Mouse (Mus musculus) hindbrain, embryonic 12.5 days (tissue): Measurements from ENCODE around the gene Oas1f. TPM values are rescaled to one million over a fixed set of nuclear protein-coding genes. Genes with fewer than 3 reads are reported as not detected.
"Not testable (repeated sequence)": the region's sequence is repeated elsewhere in the genome, so short reads cannot be mapped to it uniquely, and the experiment has no call there.

Experiments
- ATAC-seq: fragments of 200-750 bp; cut with Nextera tagmentation; 2 replicates; pipeline ENCODE4 v1.8.0; 2017; ENCODE audit warnings: moderate TSS enrichment; ENCODE audit not compliant: low FRiP score
- H3K27ac ChIP-seq: fragments of 300-500 bp; sonication (generic); 2 replicates; pipeline ENCODE4 v1.5.1; 2016; ENCODE audit warnings: mild to moderate bottlenecking
- H3K27me3 ChIP-seq: fragments of 300-500 bp; sonication (generic); 2 replicates; pipeline ENCODE4 v1.6.1; 2016; ENCODE audit warnings: mild to moderate bottlenecking
- H3K36me3 ChIP-seq: fragments of 300-500 bp; sonication (generic); 2 replicates; pipeline ENCODE4 v1.6.1; 2016; ENCODE audit warnings: mild to moderate bottlenecking
- H3K4me1 ChIP-seq: fragments of 300-500 bp; sonication (generic); 2 replicates; pipeline ENCODE4 v1.6.1; 2016
- H3K4me2 ChIP-seq: fragments of 300-500 bp; sonication (generic); replicated peaks from 2 replicates; pipeline ENCODE4 v1.6.1; 2016; ENCODE audit warnings: mild to moderate bottlenecking
- H3K4me3 ChIP-seq: fragments of 300-500 bp; sonication (generic); 2 replicates; pipeline ENCODE4 v1.5.1; 2016; ENCODE audit warnings: mild to moderate bottlenecking
- H3K9ac ChIP-seq: fragments of 300-500 bp; sonication (generic); 2 replicates; pipeline ENCODE4 v1.6.1; 2016; ENCODE audit warnings: mild to moderate bottlenecking, moderate library complexity
- H3K9me3 ChIP-seq: fragments of 300-500 bp; sonication (generic); replicated peaks from 2 replicates; pipeline ENCODE4 v1.6.1; 2016; ENCODE audit warnings: mild to moderate bottlenecking
- WGBS: fragments of 180-500 bp; shearing (Covaris S2); methylation state at CpG from one replicate; pipeline ENCODE4 v1.1.7; 2016; 5-methylcytosine and 5-hydroxymethylcytosine counted together
- polyA plus RNA-seq: library from polyadenylated mRNA; unstranded; fragments of >200 nt; fragmentation: Nextera tagmentation; extraction: Ambion mirVana; gene quantifications from 2 replicates; pipeline ENCODE4 v1.2.1, GENCODE M21; 2016

Gene Oas1f
- polyA plus RNA-seq, 1 experiment from 2014 or later, result not detected

DNA sequence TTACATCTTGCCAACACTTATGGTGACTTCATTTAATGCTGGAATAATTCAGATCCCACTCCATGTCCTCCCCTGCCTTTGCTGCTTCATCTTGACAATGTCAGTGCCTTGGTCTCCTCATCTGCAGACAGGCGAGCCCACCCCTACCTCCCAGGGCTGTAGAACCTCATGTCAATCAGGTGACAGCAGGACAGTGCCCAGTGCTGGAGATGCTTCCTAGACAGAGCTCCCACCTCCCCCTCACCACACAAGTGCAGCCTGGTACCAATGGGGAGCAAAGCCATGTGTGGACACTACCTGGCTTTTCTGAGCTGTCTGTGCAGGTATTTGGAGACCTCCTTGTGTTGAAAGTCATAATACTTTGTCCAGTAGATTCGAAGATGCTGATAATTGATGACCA, 31.6 kb downstream of the Oas1f start:
- WGBS, result 69% methylated on average over 2 of the region's 2 CpGs
- not testable (repeated sequence) for H3K36me3 ChIP-seq, ATAC-seq, H3K9me3 ChIP-seq, H3K4me2 ChIP-seq, H3K4me3 ChIP-seq, H3K27ac ChIP-seq, H3K9ac ChIP-seq, H3K27me3 ChIP-seq, H3K4me1 ChIP-seq

DNA sequence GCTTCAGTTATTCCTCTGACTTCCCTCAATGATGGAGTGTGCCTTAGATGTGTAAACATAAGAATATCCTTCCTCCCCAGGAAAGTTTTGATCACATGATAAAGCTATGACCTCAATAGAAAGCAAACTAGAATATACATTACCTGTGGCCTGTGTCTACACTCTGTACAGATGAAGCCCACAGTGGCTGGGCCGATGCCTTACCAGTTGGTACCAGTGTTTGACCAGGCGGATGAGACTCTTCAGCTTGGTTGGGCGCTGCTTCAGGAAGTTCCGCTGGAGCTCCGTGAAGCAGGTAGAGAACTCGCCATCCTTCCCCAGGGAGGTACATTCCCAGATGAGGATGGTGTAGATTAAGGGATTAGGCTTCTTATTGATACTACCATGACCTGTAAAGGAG, 34.5 kb downstream of the Oas1f start:
- 91% methylated on average over 6 of the region's 6 CpGs for WGBS

DNA sequence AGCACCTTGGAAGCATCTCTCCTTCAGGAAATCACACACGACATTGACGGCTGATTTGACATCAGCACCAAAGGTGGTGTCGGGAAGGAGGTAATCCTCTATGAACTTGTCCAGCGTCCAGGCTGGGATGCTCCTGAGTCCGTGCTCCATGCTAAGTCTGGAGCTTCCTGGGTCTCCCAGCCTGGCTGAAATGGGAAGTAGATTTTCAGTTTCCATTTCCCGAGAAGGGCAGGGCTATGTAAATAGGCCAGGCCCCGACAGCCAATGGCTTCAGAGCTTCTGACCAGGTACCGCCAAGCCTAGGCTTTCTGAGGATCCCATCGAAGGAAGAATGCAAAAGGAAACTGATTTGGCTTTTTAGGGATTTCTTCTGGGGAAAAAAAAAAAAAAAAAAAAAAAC, 40.2 kb downstream of the Oas1f start, which contains the start of gene Oas1g:
Gene Oas1g (minus strand): TSS at position 201 of the 400 bp plus-strand sequence.
- not testable (repeated sequence) for H3K4me2 ChIP-seq, H3K4me3 ChIP-seq, ATAC-seq, H3K27me3 ChIP-seq, H3K27ac ChIP-seq, H3K9ac ChIP-seq, H3K9me3 ChIP-seq, H3K36me3 ChIP-seq, H3K4me1 ChIP-seq
- WGBS, result 37% methylated on average over 6 of the region's 9 CpGs

More for the DNA sequence above, 34.5 kb downstream of the Oas1f start:
- not testable (repeated sequence) for H3K4me2 ChIP-seq, H3K36me3 ChIP-seq, ATAC-seq, H3K4me1 ChIP-seq, H3K9ac ChIP-seq, H3K27ac ChIP-seq, H3K27me3 ChIP-seq, H3K9me3 ChIP-seq, H3K4me3 ChIP-seq

DNA sequence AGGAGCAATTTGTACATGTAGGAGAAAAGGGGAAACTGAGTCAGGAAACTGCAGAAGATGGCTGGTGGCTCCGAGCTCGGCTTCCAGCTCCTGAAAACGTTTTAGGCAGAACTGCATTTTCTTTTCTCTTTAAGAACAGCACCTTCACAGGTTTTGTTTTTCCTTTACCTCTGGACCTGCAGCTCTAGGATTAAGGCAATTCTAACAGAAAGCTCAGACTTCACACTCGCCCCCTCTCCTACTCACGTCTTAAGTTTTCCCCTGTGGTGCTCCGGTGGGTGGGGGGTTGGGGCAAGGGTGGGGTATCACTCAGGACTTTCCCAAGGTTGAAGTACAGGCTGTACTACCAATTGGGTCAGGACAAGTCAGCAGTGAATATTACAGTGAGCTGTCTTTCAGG, 40.7 kb downstream of the Oas1f start:
- Histone ChIP-seq H3K27ac (no peak overlapping the region), H3K4me1 (no peaks in the 10 kb centered on the region), H3K27me3 (no peaks in the 10 kb centered on the region), H3K9me3 (no peaks in the 10 kb centered on the region), H3K4me3 (no peak overlapping the region), H3K9ac (no peak overlapping the region), H3K36me3 (no peaks in the 10 kb centered on the region), H3K4me2 (no peak overlapping the region)
- WGBS, result 51% methylated on average over 6 of the region's 6 CpGs
- no peak for ATAC-seq

DNA sequence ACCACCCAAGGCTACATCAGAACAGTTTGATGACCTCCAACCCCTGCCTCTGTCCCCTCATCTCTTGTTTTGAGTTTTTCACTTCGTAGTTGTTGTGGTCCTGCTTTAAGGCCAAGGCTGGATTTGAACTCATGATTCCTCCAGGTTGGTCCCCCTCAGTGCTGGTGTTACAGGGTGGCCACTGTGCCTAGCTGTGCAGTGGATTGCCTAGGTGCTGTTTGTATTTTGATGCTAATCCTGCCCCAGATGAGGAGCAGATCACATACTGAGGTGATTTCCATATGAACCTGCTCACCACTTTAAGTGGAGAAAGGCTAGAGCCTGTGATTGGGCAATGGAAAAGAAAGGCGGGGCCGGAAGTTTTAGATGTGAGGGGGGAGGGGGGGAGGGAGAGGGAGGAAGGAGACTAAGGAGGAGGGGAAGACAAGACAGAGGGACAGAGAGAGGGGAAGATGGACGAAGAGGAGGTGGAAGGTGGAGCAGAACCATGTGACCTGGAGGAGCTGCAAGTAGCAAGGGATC, 41.2 kb downstream of the Oas1f start:
- not testable (repeated sequence) for H3K4me3 ChIP-seq, H3K27me3 ChIP-seq, H3K27ac ChIP-seq, H3K9me3 ChIP-seq, H3K9ac ChIP-seq, H3K4me2 ChIP-seq, ATAC-seq, H3K4me1 ChIP-seq, H3K36me3 ChIP-seq
- 42% methylated on average over 4 of the region's 4 CpGs for WGBS

DNA sequence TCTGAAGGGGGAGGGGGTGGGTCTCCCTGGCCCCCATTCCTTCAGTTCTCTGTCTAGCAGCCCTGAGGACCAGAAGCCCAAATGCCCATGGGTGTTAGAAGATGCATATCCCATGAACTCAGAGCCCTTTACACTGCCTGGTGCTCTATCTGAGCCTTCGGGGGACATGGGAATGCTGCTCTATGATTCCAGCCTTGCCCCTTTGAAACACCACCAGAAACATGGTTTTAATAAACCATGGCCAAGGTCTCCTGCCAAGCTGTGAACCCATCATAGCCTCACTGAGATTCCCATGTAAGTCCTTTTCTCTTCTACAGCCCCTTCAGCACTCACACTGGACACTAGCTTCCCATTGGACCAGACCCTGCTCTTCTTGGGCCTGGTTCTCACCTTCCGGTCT, 42.9 kb downstream of the Oas1f start:
- H3K27me3 ChIP-seq, result no peaks in the 10 kb centered on the region
- no peak overlapping the region for H3K9ac ChIP-seq
- no peak overlapping the region for H3K27ac ChIP-seq
- WGBS, result 77% methylated on average over 2 of the region's 2 CpGs
- H3K9me3 ChIP-seq, result no peaks in the 10 kb centered on the region
- H3K4me1 ChIP-seq, result no peaks in the 10 kb centered on the region
- H3K4me3 ChIP-seq, result no peak overlapping the region
- H3K36me3 ChIP-seq, result no peaks in the 10 kb centered on the region
- H3K4me2 ChIP-seq, result no peak overlapping the region
- no peak for ATAC-seq

DNA sequence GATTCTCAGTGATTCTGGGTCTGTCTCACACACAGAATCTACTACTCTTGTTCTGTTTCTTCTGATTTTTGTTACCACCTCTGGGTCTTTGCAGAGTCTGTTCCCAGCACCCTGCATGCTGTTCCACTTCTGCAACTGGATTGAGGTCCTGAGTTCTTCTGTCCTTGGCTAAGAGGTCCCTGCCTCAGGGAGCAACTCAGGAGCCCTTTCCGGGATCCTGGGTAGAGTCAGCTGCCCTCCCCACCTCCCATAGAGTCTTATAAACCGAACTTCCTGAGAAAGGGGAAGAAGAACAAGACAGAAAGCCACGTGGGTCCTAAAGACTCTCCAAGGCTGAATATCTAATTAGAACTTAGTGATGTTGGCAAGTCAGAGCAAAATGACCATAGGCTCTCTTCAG, 43.8 kb downstream of the Oas1f start:
- H3K4me2 ChIP-seq, result no peak overlapping the region
- no peaks in the 10 kb centered on the region for H3K27me3 ChIP-seq
- ATAC-seq, result no peak
- H3K4me1 ChIP-seq, result no peaks in the 10 kb centered on the region
- no peaks in the 10 kb centered on the region for H3K36me3 ChIP-seq
- H3K27ac ChIP-seq, result no peak overlapping the region
- no peak overlapping the region for H3K4me3 ChIP-seq
- 47% methylated on average over 3 of the region's 3 CpGs for WGBS
- H3K9ac ChIP-seq, result no peak overlapping the region
- no peaks in the 10 kb centered on the region for H3K9me3 ChIP-seq

DNA sequence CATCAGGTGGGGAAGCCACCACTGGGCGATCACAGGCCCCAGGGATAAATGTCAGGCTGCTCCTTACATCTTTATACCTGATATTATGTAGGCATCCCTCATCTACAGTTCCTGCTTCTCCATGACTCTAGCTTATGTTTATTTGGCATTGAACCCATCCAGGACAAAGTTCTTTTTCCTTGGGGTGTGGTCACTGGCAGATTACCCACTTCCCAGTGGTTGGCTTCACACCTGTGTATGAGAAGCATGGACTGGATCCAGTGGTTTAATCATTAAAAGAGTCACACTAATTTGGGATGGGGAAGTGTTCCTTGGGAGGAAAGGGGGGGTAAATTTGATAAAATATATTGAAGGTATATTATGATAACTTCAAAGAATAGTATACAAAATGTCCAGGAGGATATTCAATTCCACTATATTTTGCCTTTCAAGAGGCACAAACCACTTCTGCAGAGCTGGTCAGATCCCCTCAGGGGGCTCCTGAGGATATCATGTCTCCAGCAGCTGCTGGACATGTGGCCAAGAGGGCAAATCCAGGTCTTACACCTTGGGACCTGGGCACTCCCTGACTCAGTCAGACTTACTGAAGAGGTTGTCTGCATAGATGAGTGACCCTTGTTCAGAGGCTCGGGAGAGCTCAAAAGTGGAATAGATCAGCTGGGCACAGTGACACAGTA, 44.5 kb downstream of the Oas1f start:
- not testable (repeated sequence) for ATAC-seq, H3K9ac ChIP-seq, H3K27ac ChIP-seq, H3K9me3 ChIP-seq, H3K4me2 ChIP-seq, H3K4me3 ChIP-seq, H3K36me3 ChIP-seq, H3K27me3 ChIP-seq, H3K4me1 ChIP-seq
- WGBS, result 69% methylated on average over 2 of the region's 2 CpGs

DNA sequence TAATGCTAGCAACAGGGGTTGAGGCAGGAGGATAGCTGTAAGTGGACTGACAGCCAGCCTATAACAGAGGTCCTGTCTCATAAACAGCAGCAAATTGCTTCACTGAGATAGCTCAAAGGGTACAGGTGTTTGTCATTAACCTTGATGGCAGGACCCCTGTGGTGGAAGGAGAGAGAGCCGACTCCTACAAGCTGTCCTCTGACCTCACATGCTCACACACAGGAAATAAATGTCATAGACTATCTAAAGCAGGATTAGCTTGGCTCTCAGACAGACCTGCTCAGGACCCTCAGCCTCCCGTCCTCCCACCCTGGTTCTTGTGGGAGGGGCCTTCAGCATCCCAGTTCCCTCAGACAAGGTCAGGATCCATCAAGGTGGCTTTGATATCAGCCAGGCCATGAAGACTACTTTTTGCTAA, 45.1 kb downstream of the Oas1f start:
- Histone ChIP-seq H3K4me1 (no peaks in the 10 kb centered on the region), H3K27me3 (no peaks in the 10 kb centered on the region), H3K36me3 (no peaks in the 10 kb centered on the region), H3K27ac (no peak overlapping the region), H3K9me3 (no peaks in the 10 kb centered on the region), H3K9ac (no peak overlapping the region), H3K4me3 (no peak overlapping the region), H3K4me2 (no peak overlapping the region)
- 51% methylated on average over 2 of the region's 2 CpGs for WGBS
- no peak for ATAC-seq

DNA sequence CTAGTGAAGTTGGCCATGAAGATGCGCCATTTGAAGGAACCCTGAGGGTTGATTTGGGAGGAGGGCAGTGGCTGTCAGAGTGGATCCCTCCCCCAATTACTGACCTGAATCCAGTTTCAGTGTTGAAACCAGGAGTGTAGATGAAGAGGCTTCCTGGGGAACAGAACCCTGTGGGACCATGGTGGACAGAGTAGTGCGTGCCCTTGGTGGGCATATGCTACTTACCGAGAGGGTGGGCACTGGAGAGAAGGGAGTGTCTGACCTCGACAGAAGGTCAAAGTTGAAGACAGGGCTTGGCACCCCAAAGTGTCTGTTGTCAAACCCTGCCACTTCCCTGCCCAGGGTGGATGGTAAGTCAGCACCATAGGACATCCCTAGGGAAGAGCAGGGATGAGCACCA, 46.7 kb downstream of the Oas1f start:
- WGBS, result 92% methylated on average over 4 of the region's 4 CpGs
- not testable (repeated sequence) for H3K9ac ChIP-seq, H3K27me3 ChIP-seq, ATAC-seq, H3K36me3 ChIP-seq, H3K27ac ChIP-seq, H3K4me1 ChIP-seq, H3K4me2 ChIP-seq, H3K9me3 ChIP-seq, H3K4me3 ChIP-seq

DNA sequence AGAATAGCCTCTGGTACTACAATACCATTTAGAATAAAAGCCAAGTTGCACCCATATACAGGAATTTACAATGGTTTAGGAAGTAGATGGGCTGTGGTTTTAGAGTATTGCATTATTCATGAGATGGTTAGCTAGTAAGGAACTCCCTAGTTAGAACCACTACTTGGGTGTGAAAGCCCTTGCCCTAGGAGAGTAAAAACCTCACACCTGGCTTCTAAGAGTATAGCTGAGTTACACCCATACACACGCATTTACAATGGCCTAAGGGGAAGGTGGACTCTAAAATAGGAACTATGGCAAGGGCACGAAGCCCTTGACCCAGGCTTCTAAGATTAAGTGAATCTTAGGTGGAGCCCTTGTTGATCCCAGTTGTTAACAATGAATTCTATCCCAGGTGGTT, 47.5 kb downstream of the Oas1f start:
- not testable (repeated sequence) for ATAC-seq, H3K9ac ChIP-seq, H3K36me3 ChIP-seq, H3K4me3 ChIP-seq, H3K4me1 ChIP-seq, H3K9me3 ChIP-seq, H3K27ac ChIP-seq, H3K27me3 ChIP-seq, H3K4me2 ChIP-seq
- WGBS, result 87% methylated on average over 2 of the region's 2 CpGs

DNA sequence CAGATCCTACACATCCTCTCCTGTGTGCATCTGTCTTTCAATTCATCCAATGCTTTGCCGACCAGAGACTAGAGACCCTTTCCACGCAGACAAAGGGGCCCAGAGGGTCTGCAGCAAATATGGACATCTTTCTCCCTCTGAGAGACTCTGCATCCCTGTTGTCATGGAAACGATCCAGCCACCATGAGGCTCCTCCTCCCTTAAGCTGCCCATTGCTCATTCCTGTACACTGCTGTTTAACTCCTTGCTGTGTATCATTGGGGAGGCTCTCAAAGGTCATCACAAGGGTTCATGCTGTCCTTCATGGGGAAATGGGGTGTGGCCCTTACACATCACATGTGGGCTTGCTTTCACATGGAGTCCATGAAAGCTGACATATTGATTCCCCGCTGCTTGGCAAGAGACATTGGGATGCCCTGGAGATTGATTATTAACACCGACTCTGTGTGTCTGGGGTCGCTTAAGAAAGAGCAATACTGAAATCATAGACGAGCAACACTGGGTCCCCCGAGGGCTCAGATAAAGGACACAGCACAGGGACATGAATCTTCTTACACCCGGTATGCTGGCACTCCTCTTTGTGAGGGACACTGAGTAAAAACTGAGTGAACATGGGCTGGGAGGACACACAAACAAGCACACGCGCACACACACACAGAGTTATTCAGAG, 48.2 kb downstream of the Oas1f start:
- Histone ChIP-seq H3K4me2 (no peak overlapping the region), H3K9me3 (no peaks in the 10 kb centered on the region), H3K4me3 (no peak overlapping the region), H3K36me3 (no peaks in the 10 kb centered on the region), H3K4me1 (no peaks in the 10 kb centered on the region), H3K27ac (no peak overlapping the region), H3K9ac (no peak overlapping the region), H3K27me3 (no peaks in the 10 kb centered on the region)
- no peak for ATAC-seq
- WGBS, result 80% methylated on average over 11 of the region's 11 CpGs

DNA sequence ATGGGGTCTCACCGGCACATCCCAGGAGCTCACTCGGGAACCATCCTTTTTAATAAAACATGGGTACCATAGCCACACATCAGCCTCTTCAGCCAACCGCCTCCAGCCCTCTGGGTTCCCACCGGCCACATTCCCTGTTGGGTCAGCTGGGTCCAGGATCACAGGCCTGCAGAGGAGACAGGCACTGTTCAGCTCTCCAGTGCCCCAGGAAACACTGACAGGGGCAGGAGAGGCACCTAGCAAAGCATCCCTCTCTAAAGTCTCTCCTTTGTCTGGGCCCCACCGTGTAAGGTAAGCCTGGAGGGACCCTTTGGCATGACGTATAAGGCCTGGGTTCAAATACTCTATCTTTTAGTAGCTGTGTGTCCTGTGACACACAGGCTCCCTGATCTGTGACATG, 51.1 kb downstream of the Oas1f start:
- Histone ChIP-seq H3K9me3 (no peaks in the 10 kb centered on the region), H3K4me1 (no peaks in the 10 kb centered on the region), H3K27ac (no peak overlapping the region), H3K4me2 (no peak overlapping the region), H3K36me3 (no peaks in the 10 kb centered on the region), H3K9ac (no peak overlapping the region), H3K4me3 (no peak overlapping the region), H3K27me3 (no peaks in the 10 kb centered on the region)
- 87% methylated on average over 6 of the region's 6 CpGs for WGBS
- ATAC-seq, result no peak
